Mouse (Mus musculus): ENCODE measurements around the gene Gm39566. TPM values are rescaled to one million over a fixed set of nuclear protein-coding genes. Genes with fewer than 3 reads are reported as not detected.
"Not testable (repeated sequence)": the region's sequence is repeated elsewhere in the genome, so short reads cannot be mapped to it uniquely, and the experiment has no call there.

Gene Gm39566
- polyA plus RNA-seq (2015; fragmentation: Nextera tagmentation; extraction: Ambion mirVana) = not detected in 2 replicates

GRCm38 (mm10) chr11:69815155-69815554, at the start of gene Gm39566:
Gene Gm39566 (minus strand): TSS chr11:69815298.
- Histone ChIP-seq H3K4me3 (no peak within 1 kb of the TSS), H3K36me3 (ENCODE audit: poor library complexity, severe bottlenecking) (no peaks in the 10 kb centered on the region), H3K9me3 (replicated peaks) (peaks cover 12% of the 10 kb centered on the region), H3K9ac (no peak within 1 kb of the TSS), H3K4me1 (no peaks in the 10 kb centered on the region), H3K27ac (no peak within 1 kb of the TSS), H3K4me2 (no peak within 1 kb of the TSS), H3K27me3 (0 out of 2 replicates have a peak, but pooled peaks cover 3% of the 10 kb centered on the region)
- 63% methylated on average over 10 of the region's 10 CpGs for WGBS
- ATAC-seq = no peak

- WGBS = 58% methylated on average over 8 of the region's 8 CpGs
- Histone ChIP-seq H3K4me2 (no peak overlapping the region), H3K9me3 (replicated peaks) (no peaks in the 10 kb centered on the region), H3K36me3 (ENCODE audit: poor library complexity, severe bottlenecking) (no peaks in the 10 kb centered on the region), H3K4me1 (no peaks in the 10 kb centered on the region), H3K27ac (no peak overlapping the region), H3K9ac (no peak overlapping the region), H3K4me3 (no peak overlapping the region), H3K27me3 (peaks cover 8% of the 10 kb centered on the region)
- no peak for ATAC-seq
These were observed 49.2 kb upstream of the Gm39566 start for GRCm38 (mm10) chr11:69864138-69864860.

GRCm38 (mm10) chr11:69863729-69864128, 48.6 kb upstream of the Gm39566 start:
- not testable (repeated sequence) for ATAC-seq, H3K4me3 ChIP-seq
- 87% methylated on average over 3 of the region's 3 CpGs for WGBS

GRCm38 (mm10) chr11:69858113-69858998, 43.3 kb upstream of the Gm39566 start, which contains the start of gene Tnk1:
Gene Tnk1 (minus strand): TSS chr11:69858730.
- peaks cover 25% of the 10 kb centered on the region for H3K27me3 ChIP-seq
- no peaks in the 10 kb centered on the region for H3K9me3 ChIP-seq (replicated peaks)
- WGBS = 19% methylated on average over 29 of the region's 30 CpGs
- H3K4me3 ChIP-seq = no peak within 1 kb of the TSS
- H3K36me3 ChIP-seq (ENCODE audit: poor library complexity, severe bottlenecking) = no peaks in the 10 kb centered on the region
- H3K9ac ChIP-seq = no peak within 1 kb of the TSS
- H3K27ac ChIP-seq = no peak within 1 kb of the TSS
- H3K4me1 ChIP-seq = no peaks in the 10 kb centered on the region; the same call in 1 of the 2 replicates
- peak within 1 kb of the TSS; percentile 5; the same call in 1 of the 2 replicates for H3K4me2 ChIP-seq
- no peak for ATAC-seq

More at GRCm38 (mm10) chr11:69863729-69864128, 48.6 kb upstream of the Gm39566 start:
- not testable (repeated sequence) for H3K27ac ChIP-seq; H3K4me2 ChIP-seq; H3K9ac ChIP-seq; H3K4me1 ChIP-seq; H3K36me3 ChIP-seq (ENCODE audit: poor library complexity, severe bottlenecking); H3K9me3 ChIP-seq (replicated peaks)
- peaks cover 13% of the 10 kb centered on the region for H3K27me3 ChIP-seq

- Histone ChIP-seq H3K4me1 (no peaks in the 10 kb centered on the region; the same call in 1 of the 2 replicates), H3K27me3 (peaks cover 25% of the 10 kb centered on the region), H3K4me2 (peak overlapping the region; percentile 19; the same call in 1 of the 2 replicates), H3K9me3 (replicated peaks) (no peaks in the 10 kb centered on the region), H3K36me3 (ENCODE audit: poor library complexity, severe bottlenecking) (peaks cover 21% of the 10 kb centered on the region), H3K9ac (no peak overlapping the region), H3K4me3 (no peak overlapping the region), H3K27ac (no peak overlapping the region)
- ATAC-seq = 0 out of 2 replicates have a peak, but pooled peaks have one; percentile 53
- 15% methylated on average over 16 of the region's 16 CpGs for WGBS
These were observed 40.2 kb upstream of the Gm39566 start for GRCm38 (mm10) chr11:69855347-69855746.

GRCm38 (mm10) chr11:69854680-69855079, 39.6 kb upstream of the Gm39566 start:
- Histone ChIP-seq H3K4me3 (no peak overlapping the region), H3K36me3 (ENCODE audit: poor library complexity, severe bottlenecking) (peaks cover 28% of the 10 kb centered on the region), H3K9me3 (replicated peaks) (no peaks in the 10 kb centered on the region), H3K27ac (no peak overlapping the region), H3K4me1 (no peaks in the 10 kb centered on the region; the same call in 1 of the 2 replicates), H3K27me3 (peaks cover 21% of the 10 kb centered on the region), H3K4me2 (no peak overlapping the region), H3K9ac (no peak overlapping the region; the same call in 1 of the 2 replicates)
- WGBS = 89% methylated on average over 10 of the region's 10 CpGs
- no peak for ATAC-seq

- Histone ChIP-seq H3K9ac (no peak overlapping the region), H3K9me3 (replicated peaks) (no peaks in the 10 kb centered on the region), H3K27ac (no peak overlapping the region), H3K4me2 (no peak overlapping the region), H3K36me3 (ENCODE audit: poor library complexity, severe bottlenecking) (peaks cover 34% of the 10 kb centered on the region), H3K4me3 (no peak overlapping the region), H3K4me1 (peaks cover under 1% of the 10 kb centered on the region; the same call in 1 of the 2 replicates), H3K27me3 (peaks cover 14% of the 10 kb centered on the region)
- 80% methylated on average over 7 of the region's 7 CpGs for WGBS
- no peak for ATAC-seq
These were observed 38.9 kb upstream of the Gm39566 start for GRCm38 (mm10) chr11:69853994-69854393.

GRCm38 (mm10) chr11:69850754-69851153, 35.7 kb upstream of the Gm39566 start:
- H3K9ac ChIP-seq = no peak overlapping the region
- peaks cover 24% of the 10 kb centered on the region for H3K4me1 ChIP-seq
- peaks cover 43% of the 10 kb centered on the region for H3K36me3 ChIP-seq (ENCODE audit: poor library complexity, severe bottlenecking)
- 73% methylated on average over 8 of the region's 8 CpGs for WGBS
- no peak overlapping the region for H3K4me3 ChIP-seq
- no peaks in the 10 kb centered on the region for H3K27me3 ChIP-seq
- ATAC-seq = no peak
- no peaks in the 10 kb centered on the region for H3K9me3 ChIP-seq (replicated peaks)
- H3K4me2 ChIP-seq = no peak overlapping the region
- no peak overlapping the region for H3K27ac ChIP-seq

- Histone ChIP-seq H3K27ac (peak overlapping the region; percentile 14; the same call in 1 of the 2 replicates), H3K4me2 (no peak overlapping the region), H3K4me3 (no peak overlapping the region), H3K27me3 (no peaks in the 10 kb centered on the region), H3K36me3 (ENCODE audit: poor library complexity, severe bottlenecking) (peaks cover 43% of the 10 kb centered on the region), H3K9ac (no peak overlapping the region), H3K4me1 (peaks cover 31% of the 10 kb centered on the region), H3K9me3 (replicated peaks) (no peaks in the 10 kb centered on the region)
- 93% methylated on average over 15 of the region's 15 CpGs for WGBS
- ATAC-seq = no peak
These were observed 34.8 kb upstream of the Gm39566 start for GRCm38 (mm10) chr11:69849884-69850283.

- Histone ChIP-seq H3K4me2 (no peak overlapping the region), H3K9ac (no peak overlapping the region), H3K4me3 (no peak overlapping the region), H3K4me1 (peaks cover 31% of the 10 kb centered on the region), H3K9me3 (replicated peaks) (no peaks in the 10 kb centered on the region), H3K27me3 (no peaks in the 10 kb centered on the region), H3K27ac (peak overlapping the region; percentile 14), H3K36me3 (ENCODE audit: poor library complexity, severe bottlenecking) (peaks cover 43% of the 10 kb centered on the region)
- no peak for ATAC-seq
- 91% methylated on average over 9 of the region's 9 CpGs for WGBS
These were observed 34.0 kb upstream of the Gm39566 start for GRCm38 (mm10) chr11:69849128-69849527.

GRCm38 (mm10) chr11:69848021-69848420, 32.9 kb upstream of the Gm39566 start:
- Histone ChIP-seq H3K27me3 (no peaks in the 10 kb centered on the region), H3K27ac (no peak overlapping the region), H3K4me3 (peak overlapping the region; percentile 73), H3K4me2 (peak overlapping the region; percentile 72), H3K36me3 (ENCODE audit: poor library complexity, severe bottlenecking) (peaks cover 43% of the 10 kb centered on the region), H3K4me1 (peaks cover 31% of the 10 kb centered on the region), H3K9me3 (replicated peaks) (no peaks in the 10 kb centered on the region), H3K9ac (0 out of 2 replicates have a peak overlapping the region, but pooled peaks have one; percentile 84)
- 95% methylated on average over 6 of the region's 6 CpGs for WGBS
- no peak for ATAC-seq
